Mouse (Mus musculus) heart, postnatal 0 days (tissue): ENCODE measurements around the gene Sugp1. TPM values are rescaled to one million over a fixed set of nuclear protein-coding genes. Genes with fewer than 3 reads are reported as not detected.

Source experiments
- ATAC-seq: fragments of 200-750 bp; cut with Nextera tagmentation; 2 replicates; pipeline ENCODE4 v1.8.0; 2017; ENCODE audit warnings: low read depth, moderate number of reproducible peaks, moderate library complexity; ENCODE audit not compliant: insufficient read depth
- DNase-seq: peaks from one replicate; pipeline ENCODE4 v3.0.0-alpha.2; 2016; ENCODE audit warnings: low spot score
- H3K27ac ChIP-seq: fragments of 300-500 bp; sonication (generic); 2 replicates; pipeline ENCODE4 v1.5.1; 2014; ENCODE audit warnings: low read depth, mild to moderate bottlenecking
- H3K27me3 ChIP-seq: fragments of 300-500 bp; sonication (generic); 2 replicates; pipeline ENCODE4 v1.6.1; 2014; ENCODE audit warnings: low read length, mixed read lengths; ENCODE audit not compliant: control insufficient read depth, insufficient read depth
- H3K36me3 ChIP-seq: fragments of 300-500 bp; sonication (generic); replicated peaks from 2 replicates; pipeline ENCODE4 v1.6.1; 2014; ENCODE audit warnings: low read length, mixed read lengths; ENCODE audit not compliant: control insufficient read depth, insufficient read depth
- H3K4me1 ChIP-seq: fragments of 300-500 bp; sonication (generic); 2 replicates; pipeline ENCODE4 v1.6.1; 2014; ENCODE audit warnings: antibody characterized with exemption; ENCODE audit not compliant: control insufficient read depth, insufficient read depth
- H3K4me2 ChIP-seq: fragments of 300-500 bp; sonication (generic); 2 replicates; pipeline ENCODE4 v1.6.1; 2014; ENCODE audit warnings: low read depth, mild to moderate bottlenecking, low read length, moderate library complexity
- H3K4me3 ChIP-seq: fragments of 300-500 bp; sonication (generic); 2 replicates; pipeline ENCODE4 v1.5.1; 2014; ENCODE audit warnings: low read depth, low read length
- H3K9ac ChIP-seq: fragments of 300-500 bp; sonication (generic); replicated peaks from 2 replicates; pipeline ENCODE4 v1.6.1; 2014; ENCODE audit warnings: low read depth, low read length, mixed read lengths
- H3K9me3 ChIP-seq: fragments of 300-500 bp; sonication (generic); replicated peaks from 2 replicates; pipeline ENCODE4 v1.6.1; 2016; ENCODE audit warnings: low read length; ENCODE audit not compliant: control insufficient read depth
- CTCF ChIP-seq: IDR thresholded peaks from 2 replicates; pipeline ENCODE4 v1.5.1; 2016; ENCODE audit warnings: antibody characterized with exemption, control low read depth, low read depth
- EP300 ChIP-seq: IDR thresholded peaks from 2 replicates; pipeline ENCODE4 v1.6.1; 2016; ENCODE audit warnings: antibody characterized with exemption, low read depth
- WGBS: fragments of 180-500 bp; shearing (Covaris S2); extraction: QIAGEN DNeasy Blood & Tissue Kit; methylation state at CpG from one replicate; pipeline ENCODE4 v1.1.7; 2014; 5-methylcytosine and 5-hydroxymethylcytosine counted together
- microRNA-seq: library from miRNA; unstranded; fragments of <30 nt; microRNA quantifications from one replicate; pipeline ENCODE4, GENCODE M21; 2016
- polyA plus RNA-seq: library from polyadenylated mRNA; unstranded; fragments of >200 nt; fragmentation: Nextera tagmentation; extraction: Ambion mirVana; gene quantifications from 2 replicates; pipeline ENCODE4 v1.2.1, GENCODE M21; 2015
- total RNA-seq: library from RNA; depleted of rRNA; stranded (reverse); fragments of >200 nt; gene quantifications from 2 replicates; pipeline ENCODE4 v1.2.3, GENCODE M21; 2014; ENCODE audit warnings: low replicate concordance; rRNA removed

The Sugp1 gene
- total and polyA plus RNA-seq, 2 experiments from 2014 or later, result 11.5 to 22.6 TPM

GRCm38 (mm10) chr8:70114488-70114887 is 71.9 kb downstream of the Sugp1 start:
- no peak for TF ChIP-seq CTCF
- no peak for TF ChIP-seq EP300
- ATAC-seq (no peak), DNase-seq (no peak)
- Histone ChIP-seq H3K9me3 (no peaks in the 10 kb centered on the region), H3K4me1 (no peaks in the 10 kb centered on the region), H3K9ac (no peak overlapping the region), H3K4me2 (no peak overlapping the region), H3K36me3 (no peaks in the 10 kb centered on the region), H3K27ac (no peak overlapping the region), H3K27me3 (peaks cover 92% of the 10 kb centered on the region), H3K4me3 (no peak overlapping the region)
- 19% methylated on average over 6 of the region's 6 CpGs for WGBS

DNA sequence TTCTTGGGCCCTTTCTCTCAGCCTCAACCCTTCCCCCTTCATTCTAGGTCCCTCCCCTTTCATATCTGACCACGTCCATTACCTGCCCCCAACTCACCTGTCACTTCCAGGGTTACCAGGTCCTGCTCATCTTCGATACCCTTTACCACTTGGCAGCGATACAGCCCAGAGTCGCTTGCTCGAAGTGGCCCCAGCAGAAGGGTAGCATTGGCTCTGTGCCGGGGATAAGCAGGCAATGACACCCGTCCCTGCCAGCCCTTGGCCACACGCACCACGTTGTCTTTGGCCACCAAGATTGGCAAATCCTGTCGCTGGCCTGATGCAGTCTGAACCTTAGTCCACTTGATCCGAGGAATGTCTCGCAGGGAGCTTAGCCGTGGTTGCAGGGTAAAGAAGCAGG is 72.3 kb downstream of the Sugp1 start:
- H3K27me3 ChIP-seq, result peaks cover 93% of the 10 kb centered on the region

DNA sequence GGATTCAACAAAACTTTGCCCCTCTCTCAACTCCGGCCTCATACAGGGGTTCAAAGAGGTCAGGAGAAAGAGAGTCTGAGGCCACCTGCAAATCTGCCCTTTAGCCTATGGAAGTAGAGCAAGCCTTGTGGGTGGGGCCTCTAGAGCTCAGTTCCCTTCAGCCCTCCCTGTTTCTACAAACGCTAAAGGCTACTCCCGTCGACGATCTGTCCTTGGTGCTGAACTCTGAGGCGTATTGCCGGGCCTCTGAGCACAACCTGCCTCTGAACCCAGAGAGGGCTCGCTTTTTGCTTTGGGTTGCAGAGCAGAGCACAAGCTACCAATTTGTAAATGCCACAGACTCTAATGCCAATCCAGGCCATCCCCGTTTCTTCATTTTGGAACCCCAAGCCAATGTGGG is 75.0 kb downstream of the Sugp1 start:
- no peak overlapping the region for H3K27ac ChIP-seq

More for the DNA sequence above, 72.3 kb downstream of the Sugp1 start:
- Histone ChIP-seq H3K27ac (no peak overlapping the region), H3K4me2 (no peak overlapping the region), H3K4me1 (no peaks in the 10 kb centered on the region), H3K9me3 (no peaks in the 10 kb centered on the region), H3K9ac (no peak overlapping the region), H3K36me3 (no peaks in the 10 kb centered on the region), H3K4me3 (no peak overlapping the region)
- TF ChIP-seq EP300, result no peak
- no peak for TF ChIP-seq CTCF
- 59% methylated on average over 13 of the region's 13 CpGs for WGBS
- DNase-seq (no peak), ATAC-seq (no peak)

DNA sequence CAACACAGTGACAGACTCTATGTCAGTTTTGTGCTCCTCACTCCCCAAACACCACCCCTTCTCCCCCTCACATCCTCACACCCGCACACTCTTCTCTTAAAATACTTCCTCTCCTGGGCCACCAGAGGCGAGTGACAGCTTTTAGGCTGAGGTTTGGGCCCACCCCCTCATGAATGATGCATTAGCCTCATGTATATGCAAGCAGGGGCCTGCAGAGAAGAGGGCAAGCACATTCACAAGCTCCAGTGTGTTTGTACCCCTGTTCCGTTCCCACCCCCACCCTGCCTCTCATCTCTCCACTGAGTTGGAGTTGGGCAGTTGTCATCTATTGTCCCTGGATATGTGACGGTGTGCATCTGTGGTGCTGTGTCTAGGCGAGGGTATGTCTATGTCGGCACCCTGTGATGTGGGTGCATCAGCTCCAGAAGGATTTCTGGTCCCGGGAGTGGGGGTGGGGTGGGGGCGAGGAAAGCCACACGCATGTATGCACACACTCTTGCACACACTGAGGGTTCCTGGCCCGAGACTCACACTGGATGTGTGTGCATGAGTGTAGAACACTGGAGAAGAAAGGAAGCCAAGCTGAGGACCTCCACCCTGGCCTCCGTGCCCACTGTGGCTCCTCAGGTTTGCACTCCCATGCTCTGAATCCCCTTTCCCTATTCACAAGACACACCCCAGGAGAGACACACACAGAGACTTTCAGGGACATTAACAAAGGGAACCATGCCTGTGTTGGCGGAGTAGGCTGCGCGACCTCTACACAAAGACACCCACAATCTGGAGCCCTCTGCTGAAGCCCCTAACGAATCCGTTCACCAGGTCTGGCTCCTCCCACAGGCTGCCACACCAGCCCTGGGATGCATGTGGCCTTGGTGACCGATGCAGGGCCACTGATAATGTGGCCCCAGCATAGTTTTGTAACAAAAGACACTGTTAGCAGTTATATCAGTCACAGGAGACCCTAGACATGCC is 76.4 kb downstream of the Sugp1 start:
- no peak overlapping the region for H3K4me2 ChIP-seq
- DNase-seq (no peak), ATAC-seq (no peak)
- H3K4me3 ChIP-seq, result no peak overlapping the region
- TF ChIP-seq EP300, result no peak
- no peak for TF ChIP-seq CTCF
- H3K36me3 ChIP-seq, result no peaks in the 10 kb centered on the region
- peaks cover 72% of the 10 kb centered on the region for H3K27me3 ChIP-seq
- no peak overlapping the region for H3K9ac ChIP-seq
- WGBS, result 18% methylated on average over 17 of the region's 17 CpGs
- no peak overlapping the region for H3K27ac ChIP-seq
- no peaks in the 10 kb centered on the region for H3K9me3 ChIP-seq
- H3K4me1 ChIP-seq, result no peaks in the 10 kb centered on the region

More for the DNA sequence above, 75.0 kb downstream of the Sugp1 start:
- Histone ChIP-seq H3K4me1 (no peaks in the 10 kb centered on the region), H3K9me3 (no peaks in the 10 kb centered on the region), H3K4me2 (no peak overlapping the region), H3K9ac (no peak overlapping the region), H3K27me3 (peaks cover 86% of the 10 kb centered on the region), H3K36me3 (no peaks in the 10 kb centered on the region), H3K4me3 (no peak overlapping the region)
- DNase-seq (peak; percentile 30), ATAC-seq (peak; percentile 10; the same call in 1 of the 2 replicates)
- WGBS, result 11% methylated on average over 9 of the region's 9 CpGs
- TF ChIP-seq EP300 (no peak), CTCF (no peak)

DNA sequence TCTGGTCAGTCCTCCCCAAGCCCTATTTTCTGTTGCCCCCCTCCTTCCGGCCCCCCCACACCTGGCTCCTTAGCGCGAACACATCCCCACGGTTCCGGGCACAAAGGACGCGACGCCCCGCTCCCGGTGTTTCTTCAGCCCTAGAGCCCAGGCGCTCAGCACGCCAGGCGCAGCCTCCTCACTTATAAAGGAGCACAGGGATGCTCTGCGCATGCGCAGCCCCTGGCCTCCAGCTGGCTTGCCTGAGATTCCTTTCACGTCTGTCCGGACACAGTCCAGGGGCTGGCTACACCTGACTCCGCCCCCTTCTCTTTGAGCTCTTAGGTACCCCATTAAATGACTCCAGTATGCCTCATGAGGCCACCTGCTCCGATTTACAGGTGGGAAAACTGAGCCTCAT is 78.1 kb downstream of the Sugp1 start, which contains the start of gene Ncan:
Ncan (minus strand) TSS at position 207 of the 400 bp plus-strand sequence.
- Histone ChIP-seq H3K4me1 (no peaks in the 10 kb centered on the region), H3K9me3 (no peaks in the 10 kb centered on the region), H3K36me3 (no peaks in the 10 kb centered on the region), H3K27me3 (peaks cover 58% of the 10 kb centered on the region), H3K4me3 (no peak within 1 kb of the TSS), H3K9ac (no peak within 1 kb of the TSS), H3K27ac (no peak within 1 kb of the TSS), H3K4me2 (no peak within 1 kb of the TSS)
- no peak for ATAC-seq
- no peak for DNase-seq
- TF ChIP-seq EP300 (no peak), CTCF (no peak)
- 2% methylated on average over 19 of the region's 19 CpGs for WGBS

Small RNA genes within 50 kb of the gene (microRNA-seq; reads per million reads assigned to microRNA genes)
- not detected for gene Mir7066

Other genes starting within 250 kb of the Sugp1 start
- 14.3 and 21.6 TPM in 2 replicates for gene Gmip, start 234.1 kb upstream of the Sugp1 start, total RNA-seq
- 3.2 and 3.9 TPM in 2 replicates for gene Gmip, start 234.1 kb upstream of the Sugp1 start, polyA plus RNA-seq
- gene Lpar2, start 220.4 kb upstream of the Sugp1 start, total RNA-seq, result 0.50 and 1.6 TPM in 2 replicates
- 0.03 and 0.10 TPM in 2 replicates for gene Lpar2, start 220.4 kb upstream of the Sugp1 start, polyA plus RNA-seq
- gene Pbx4, start 210.3 kb upstream of the Sugp1 start, total RNA-seq, result 2.2 TPM in 1 of 2 replicates, not detected in the other
- gene Pbx4, start 210.3 kb upstream of the Sugp1 start, polyA plus RNA-seq, result 1.5 and 1.9 TPM in 2 replicates
- 0.23 and 0.43 TPM in 2 replicates for gene Cilp2, start 155.1 kb upstream of the Sugp1 start, total RNA-seq
- gene Cilp2, start 155.1 kb upstream of the Sugp1 start, polyA plus RNA-seq, result 0.36 and 0.49 TPM in 2 replicates
- 0.11 TPM in 1 of 2 replicates, not detected in the other for gene Tssk6, start 140.6 kb upstream of the Sugp1 start, total RNA-seq
- gene Tssk6, start 140.6 kb upstream of the Sugp1 start, polyA plus RNA-seq, result 1.1 and 1.2 TPM in 2 replicates
- 223 and 232 TPM in 2 replicates for gene Ndufa13, start 140.3 kb upstream of the Sugp1 start, total RNA-seq
- gene Ndufa13, start 140.3 kb upstream of the Sugp1 start, polyA plus RNA-seq, result 666 and 702 TPM in 2 replicates
- 1.2 and 22.3 TPM in 2 replicates for gene Yjefn3, start 140.1 kb upstream of the Sugp1 start, total RNA-seq
- 12.9 and 13.9 TPM in 2 replicates for gene Yjefn3, start 140.1 kb upstream of the Sugp1 start, polyA plus RNA-seq
- gene Gatad2a, start 46.4 kb upstream of the Sugp1 start, total RNA-seq, result 26.9 and 58.8 TPM in 2 replicates
- gene Gatad2a, start 46.4 kb upstream of the Sugp1 start, polyA plus RNA-seq, result 17.0 and 18.9 TPM in 2 replicates
- gene Mau2, start 79 bp upstream of the Sugp1 start, total RNA-seq, result 71.1 and 92.3 TPM in 2 replicates
- gene Mau2, start 79 bp upstream of the Sugp1 start, polyA plus RNA-seq, result 25.6 and 28.0 TPM in 2 replicates
- gene Tm6sf2, start 30.1 kb downstream of the Sugp1 start, total RNA-seq, result 2.1 TPM in 1 of 2 replicates, not detected in the other
- 1.0 and 1.3 TPM in 2 replicates for gene Tm6sf2, start 30.1 kb downstream of the Sugp1 start, polyA plus RNA-seq
- gene Hapln4, start 40.6 kb downstream of the Sugp1 start, total RNA-seq, result not detected in 2 replicates
- gene Hapln4, start 40.6 kb downstream of the Sugp1 start, polyA plus RNA-seq, result not detected in 2 replicates
- gene Ncan, start 78.1 kb downstream of the Sugp1 start, total RNA-seq, result 0.35 TPM in 1 of 2 replicates, not detected in the other
- gene Ncan, start 78.1 kb downstream of the Sugp1 start, polyA plus RNA-seq, result 0.10 and 0.12 TPM in 2 replicates
- 2.9 and 10.3 TPM in 2 replicates for gene Nr2c2ap, start 88.5 kb downstream of the Sugp1 start, total RNA-seq
- 29.2 and 32.5 TPM in 2 replicates for gene Nr2c2ap, start 88.5 kb downstream of the Sugp1 start, polyA plus RNA-seq
- gene Rfxank, start 96.3 kb downstream of the Sugp1 start, total RNA-seq, result 29.4 and 48.4 TPM in 2 replicates
- gene Rfxank, start 96.3 kb downstream of the Sugp1 start, polyA plus RNA-seq, result 22.5 and 23.9 TPM in 2 replicates
- 34.3 and 68.4 TPM in 2 replicates for gene Borcs8, start 96.7 kb downstream of the Sugp1 start, total RNA-seq
- 32.1 and 34.5 TPM in 2 replicates for gene Borcs8, start 96.7 kb downstream of the Sugp1 start, polyA plus RNA-seq
- not detected in 2 replicates for gene Mef2b, start 96.9 kb downstream of the Sugp1 start, total RNA-seq
- 0.20 TPM in 1 of 2 replicates, not detected in the other for gene Mef2b, start 96.9 kb downstream of the Sugp1 start, polyA plus RNA-seq
- 155 and 174 TPM in 2 replicates for gene Tmem161a, start 129.5 kb downstream of the Sugp1 start, total RNA-seq
- gene Tmem161a, start 129.5 kb downstream of the Sugp1 start, polyA plus RNA-seq, result 120 and 132 TPM in 2 replicates
- 20.6 and 29.1 TPM in 2 replicates for gene Slc25a42, start 169.5 kb downstream of the Sugp1 start, total RNA-seq
- 16.5 and 19.1 TPM in 2 replicates for gene Slc25a42, start 169.5 kb downstream of the Sugp1 start, polyA plus RNA-seq
- 32.0 and 48.7 TPM in 2 replicates for gene Sugp2, start 191.4 kb downstream of the Sugp1 start, total RNA-seq
- gene Sugp2, start 191.4 kb downstream of the Sugp1 start, polyA plus RNA-seq, result 14.5 and 15.5 TPM in 2 replicates
- gene Armc6, start 191.7 kb downstream of the Sugp1 start, total RNA-seq, result 20.1 and 26.5 TPM in 2 replicates
- 11.9 and 13.1 TPM in 2 replicates for gene Armc6, start 191.7 kb downstream of the Sugp1 start, polyA plus RNA-seq
- gene Homer3, start 240.0 kb downstream of the Sugp1 start, total RNA-seq, result 29.1 and 38.9 TPM in 2 replicates
- gene Homer3, start 240.0 kb downstream of the Sugp1 start, polyA plus RNA-seq, result 19.5 TPM in 2 replicates